Mouse (Mus musculus): ENCODE measurements around the gene Thnsl1.

- no peak for TF ChIP-seq CTCF (IDR thresholded peaks at IDR 0.05; ENCODE audit: low read depth)
- no peak for TF ChIP-seq EP300 (IDR thresholded peaks at IDR 0.05; ENCODE audit: low read depth)
Measured at GRCm38 (mm10) chr2:21199051-21199450, 6.5 kb upstream of the Thnsl1 start.
